Mouse (Mus musculus): ENCODE measurements around the gene Cacna1c. TPM values are rescaled to one million over a fixed set of nuclear protein-coding genes. Genes with fewer than 3 reads are reported as not detected.

Gene Cacna1c
- total and polyA plus RNA-seq, 2 experiments from 2014 or later = 4.2 to 43.3 TPM

DNA sequence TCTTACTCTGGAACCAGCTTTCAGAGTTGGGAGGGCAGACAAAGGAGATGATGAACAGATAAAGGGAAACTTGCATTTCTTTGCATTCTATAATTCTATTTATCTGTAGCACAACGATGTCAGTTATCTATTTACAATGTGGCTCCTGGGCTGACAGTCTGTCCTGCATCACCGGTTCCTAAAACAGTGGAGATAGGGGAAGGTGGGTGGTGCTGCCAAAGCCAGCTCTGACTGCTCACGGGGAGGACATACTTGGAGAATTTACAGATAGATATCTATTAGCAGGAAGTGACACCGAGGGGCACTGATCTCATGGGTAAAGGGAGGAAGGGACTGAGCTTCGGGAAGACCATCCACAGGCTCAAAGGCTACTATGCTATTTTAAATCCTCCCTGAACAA lies 443.2 kb downstream of the Cacna1c start:
- Histone ChIP-seq H3K27ac (ENCODE audit: low read depth, low read length) (no peak overlapping the region), H3K9me3 (ENCODE audit: low read length) (no peaks in the 10 kb centered on the region), H3K4me2 (ENCODE audit: low read depth) (no peak overlapping the region), H3K4me3 (ENCODE audit: low read depth, low read length) (no peak overlapping the region), H3K27me3 (ENCODE audit: insufficient read depth, low read length) (no peaks in the 10 kb centered on the region), H3K9ac (no peak overlapping the region), H3K4me1 (ENCODE audit: insufficient read depth) (no peaks in the 10 kb centered on the region), H3K36me3 (ENCODE audit: insufficient read depth) (peaks cover 22% of the 10 kb centered on the region)
- no peak for TF ChIP-seq CTCF (IDR thresholded peaks at IDR 0.05; ENCODE audit: low read depth)
- WGBS = 75% methylated on average over 5 of the region's 5 CpGs
- no peak for ATAC-seq
- no peak for DNase-seq

GRCm38 (mm10) chr6:118749285-118749684 lies 446.9 kb downstream of the Cacna1c start:
- TF ChIP-seq CTCF (IDR thresholded peaks at IDR 0.05; ENCODE audit: low read depth) = no peak
- Histone ChIP-seq H3K4me2 (ENCODE audit: low read depth) (no peak overlapping the region), H3K9me3 (ENCODE audit: low read length) (no peaks in the 10 kb centered on the region), H3K27ac (ENCODE audit: low read depth, low read length) (no peak overlapping the region), H3K4me3 (ENCODE audit: low read depth, low read length) (no peak overlapping the region), H3K9ac (no peak overlapping the region), H3K4me1 (ENCODE audit: insufficient read depth) (no peaks in the 10 kb centered on the region), H3K27me3 (ENCODE audit: insufficient read depth, low read length) (no peaks in the 10 kb centered on the region), H3K36me3 (ENCODE audit: insufficient read depth) (peaks cover 22% of the 10 kb centered on the region; the same call in 1 of the 2 replicates)
- ATAC-seq = no peak
- DNase-seq = no peak
- WGBS = 86% methylated on average over 1 of the region's 1 CpGs

- 0 out of 2 replicates have a peak, but pooled peaks cover 3% of the 10 kb centered on the region for H3K36me3 ChIP-seq (ENCODE audit: insufficient read depth)
- no peak overlapping the region for H3K4me2 ChIP-seq (ENCODE audit: low read depth)
- no peaks in the 10 kb centered on the region for H3K27me3 ChIP-seq (ENCODE audit: insufficient read depth, low read length)
- no peak overlapping the region for H3K27ac ChIP-seq (ENCODE audit: low read depth, low read length)
- no peaks in the 10 kb centered on the region for H3K9me3 ChIP-seq (ENCODE audit: low read length)
- ATAC-seq (no peak), DNase-seq (no peak)
- WGBS = 88% methylated on average over 6 of the region's 6 CpGs
- no peak for TF ChIP-seq CTCF (IDR thresholded peaks at IDR 0.05; ENCODE audit: low read depth)
- H3K4me3 ChIP-seq (ENCODE audit: low read depth, low read length) = no peak overlapping the region
- peaks cover 10% of the 10 kb centered on the region for H3K4me1 ChIP-seq (ENCODE audit: insufficient read depth)
- H3K9ac ChIP-seq = no peak overlapping the region
These were observed 453.5 kb downstream of the Cacna1c start for GRCm38 (mm10) chr6:118742701-118743100.

DNA sequence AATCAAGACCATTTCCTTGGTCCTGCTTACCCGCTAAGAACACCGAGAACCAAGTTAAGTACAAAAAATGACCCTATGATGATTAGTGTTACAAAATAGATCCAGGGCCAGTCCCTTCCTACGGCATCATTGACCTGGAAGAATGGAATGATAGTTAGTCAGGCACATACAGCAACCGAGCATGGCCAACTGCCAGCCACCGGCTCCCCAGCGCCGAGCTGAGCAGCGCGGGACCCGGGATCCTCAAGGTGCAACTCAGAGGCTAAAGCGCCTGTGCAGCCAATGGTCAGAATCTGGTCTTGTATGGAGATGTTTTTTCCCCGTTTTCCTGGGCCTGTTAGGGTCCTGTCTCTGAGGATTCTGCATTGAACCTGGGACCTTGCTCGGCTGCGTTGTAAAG lies 454.4 kb downstream of the Cacna1c start:
- H3K4me2 ChIP-seq (ENCODE audit: low read depth) = no peak overlapping the region
- no peak overlapping the region for H3K4me3 ChIP-seq (ENCODE audit: low read depth, low read length)
- no peak for TF ChIP-seq CTCF (IDR thresholded peaks at IDR 0.05; ENCODE audit: low read depth)
- no peaks in the 10 kb centered on the region for H3K9me3 ChIP-seq (ENCODE audit: low read length)
- H3K27me3 ChIP-seq (ENCODE audit: insufficient read depth, low read length) = no peaks in the 10 kb centered on the region
- no peak overlapping the region for H3K27ac ChIP-seq (ENCODE audit: low read depth, low read length)
- H3K4me1 ChIP-seq (ENCODE audit: insufficient read depth) = peaks cover 17% of the 10 kb centered on the region
- H3K36me3 ChIP-seq (ENCODE audit: insufficient read depth) = 0 out of 2 replicates have a peak, but pooled peaks cover 3% of the 10 kb centered on the region
- ATAC-seq = no peak
- H3K9ac ChIP-seq = no peak overlapping the region
- DNase-seq = no peak
- WGBS = 91% methylated on average over 14 of the region's 14 CpGs

GRCm38 (mm10) chr6:118739961-118740599 lies 456.1 kb downstream of the Cacna1c start:
- H3K9ac ChIP-seq = no peak overlapping the region
- DNase-seq (peak; percentile 90), ATAC-seq (peak; percentile 90)
- peak overlapping the region; percentile 73 for H3K27ac ChIP-seq (ENCODE audit: low read depth, low read length)
- no peak overlapping the region for H3K4me3 ChIP-seq (ENCODE audit: low read depth, low read length)
- H3K4me2 ChIP-seq (ENCODE audit: low read depth) = no peak overlapping the region
- H3K4me1 ChIP-seq (ENCODE audit: insufficient read depth) = peaks cover 17% of the 10 kb centered on the region
- WGBS = 39% methylated on average over 9 of the region's 9 CpGs
- H3K36me3 ChIP-seq (ENCODE audit: insufficient read depth) = 0 out of 2 replicates have a peak, but pooled peaks cover 3% of the 10 kb centered on the region
- H3K27me3 ChIP-seq (ENCODE audit: insufficient read depth, low read length) = no peaks in the 10 kb centered on the region
- TF ChIP-seq CTCF (IDR thresholded peaks at IDR 0.05; ENCODE audit: low read depth) = no peak
- H3K9me3 ChIP-seq (ENCODE audit: low read length) = no peaks in the 10 kb centered on the region

- no peak overlapping the region for H3K4me2 ChIP-seq (ENCODE audit: low read depth)
- no peaks in the 10 kb centered on the region for H3K27me3 ChIP-seq (ENCODE audit: insufficient read depth, low read length)
- H3K27ac ChIP-seq (ENCODE audit: low read depth, low read length) = peak overlapping the region; percentile 60
- WGBS = 40% methylated on average over 4 of the region's 4 CpGs
- no peaks in the 10 kb centered on the region for H3K9me3 ChIP-seq (ENCODE audit: low read length)
- 0 out of 2 replicates have a peak, but pooled peaks cover 3% of the 10 kb centered on the region for H3K36me3 ChIP-seq (ENCODE audit: insufficient read depth)
- H3K9ac ChIP-seq = no peak overlapping the region
- no peak for DNase-seq
- no peak for TF ChIP-seq CTCF (IDR thresholded peaks at IDR 0.05; ENCODE audit: low read depth)
- no peak for ATAC-seq
- peaks cover 17% of the 10 kb centered on the region for H3K4me1 ChIP-seq (ENCODE audit: insufficient read depth)
- no peak overlapping the region for H3K4me3 ChIP-seq (ENCODE audit: low read depth, low read length)
These were observed 456.9 kb downstream of the Cacna1c start for GRCm38 (mm10) chr6:118739344-118739743.

DNA sequence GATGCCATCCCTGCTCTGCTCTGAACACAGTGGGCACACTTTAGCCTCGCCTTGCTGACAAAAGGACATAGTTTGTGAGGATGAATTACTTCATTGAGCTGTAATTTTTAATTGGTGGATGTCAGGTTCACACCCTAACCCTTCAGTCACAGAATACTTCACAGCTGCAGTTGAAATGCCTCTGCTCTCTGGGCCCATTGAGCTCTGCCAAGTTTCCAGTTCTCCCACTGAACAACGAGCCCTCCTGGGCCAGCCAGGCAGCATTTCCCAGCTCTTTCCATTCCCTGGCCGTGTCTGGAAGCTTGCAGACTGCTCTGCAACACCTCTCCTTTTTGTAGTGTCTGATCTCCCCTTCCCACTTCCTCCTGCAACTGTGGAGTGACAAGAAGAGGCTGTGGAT lies 457.6 kb downstream of the Cacna1c start:
- Histone ChIP-seq H3K4me3 (ENCODE audit: low read depth, low read length) (no peak overlapping the region), H3K4me2 (ENCODE audit: low read depth) (no peak overlapping the region), H3K27me3 (ENCODE audit: insufficient read depth, low read length) (no peaks in the 10 kb centered on the region), H3K36me3 (ENCODE audit: insufficient read depth) (0 out of 2 replicates have a peak, but pooled peaks cover 7% of the 10 kb centered on the region), H3K9me3 (ENCODE audit: low read length) (no peaks in the 10 kb centered on the region), H3K27ac (ENCODE audit: low read depth, low read length) (no peak overlapping the region), H3K9ac (no peak overlapping the region), H3K4me1 (ENCODE audit: insufficient read depth) (peaks cover 17% of the 10 kb centered on the region)
- TF ChIP-seq CTCF (IDR thresholded peaks at IDR 0.05; ENCODE audit: low read depth) = no peak
- WGBS = 15% methylated on average over 3 of the region's 3 CpGs
- no peak for ATAC-seq
- DNase-seq = peak; percentile 18

Data from forebrain, postnatal 0 days (tissue).